Mouse (Mus musculus): ENCODE data around the gene Ccdc151. TPM values are rescaled to one million over a fixed set of nuclear protein-coding genes. Genes with fewer than 3 reads are reported as not detected.

The Ccdc151 gene
- polyA plus RNA-seq, 1 experiment from 2014 or later: 0.53 TPM

GRCm38 (mm10) chr9:21943638-21944037 is 58.8 kb downstream of the Ccdc151 start:
- H3K9me3 ChIP-seq (replicated peaks; ENCODE audit: control insufficient read depth, low read length): no peaks in the 10 kb centered on the region
- ATAC-seq (ENCODE audit: insufficient read depth, low FRiP score): no peak
- no peak overlapping the region for H3K4me2 ChIP-seq (ENCODE audit: low read depth, low read length)
- H3K27me3 ChIP-seq (ENCODE audit: control insufficient read depth, insufficient read depth, low read length): no peaks in the 10 kb centered on the region; the same call in 1 of the 2 replicates
- no peak overlapping the region for H3K27ac ChIP-seq (ENCODE audit: low read length)
- no peaks in the 10 kb centered on the region for H3K36me3 ChIP-seq (ENCODE audit: control insufficient read depth, insufficient read depth, low read length)
- 42% methylated on average over 12 of the region's 12 CpGs for WGBS
- H3K4me3 ChIP-seq (replicated peaks; ENCODE audit: low read length): no peak overlapping the region
- no peak overlapping the region for H3K9ac ChIP-seq (ENCODE audit: low read length)
- 0 out of 2 replicates have a peak, but pooled peaks cover 10% of the 10 kb centered on the region for H3K4me1 ChIP-seq (ENCODE audit: control insufficient read depth, insufficient read depth, low read length)

GRCm38 (mm10) chr9:21943046-21943445 is 59.4 kb downstream of the Ccdc151 start:
- Histone ChIP-seq H3K27ac (ENCODE audit: low read length) (no peak overlapping the region), H3K4me3 (replicated peaks; ENCODE audit: low read length) (no peak overlapping the region), H3K4me2 (ENCODE audit: low read depth, low read length) (no peak overlapping the region), H3K27me3 (ENCODE audit: control insufficient read depth, insufficient read depth, low read length) (no peaks in the 10 kb centered on the region; the same call in 1 of the 2 replicates), H3K9ac (ENCODE audit: low read length) (no peak overlapping the region), H3K36me3 (ENCODE audit: control insufficient read depth, insufficient read depth, low read length) (no peaks in the 10 kb centered on the region), H3K4me1 (ENCODE audit: control insufficient read depth, insufficient read depth, low read length) (0 out of 2 replicates have a peak, but pooled peaks cover 13% of the 10 kb centered on the region), H3K9me3 (replicated peaks; ENCODE audit: control insufficient read depth, low read length) (no peaks in the 10 kb centered on the region)
- 67% methylated on average over 12 of the region's 12 CpGs for WGBS
- no peak for ATAC-seq (ENCODE audit: insufficient read depth, low FRiP score)

Other genes starting within 250 kb of the Ccdc151 start
- gene Spc24, start 242.3 kb downstream of the Ccdc151 start, polyA plus RNA-seq (2015; fragmentation: Nextera tagmentation; extraction: Ambion mirVana): 83.7 and 87.5 TPM in 2 replicates
- 11.2 and 11.6 TPM in 2 replicates for gene Kank2, start 203.9 kb downstream of the Ccdc151 start, polyA plus RNA-seq (2015; fragmentation: Nextera tagmentation; extraction: Ambion mirVana)
- 6.4 TPM in 2 replicates for gene Angptl8, start 167.1 kb downstream of the Ccdc151 start, polyA plus RNA-seq (2015; fragmentation: Nextera tagmentation; extraction: Ambion mirVana)
- 39.4 and 41.6 TPM in 2 replicates for gene Dock6, start 150.0 kb downstream of the Ccdc151 start, polyA plus RNA-seq (2015; fragmentation: Nextera tagmentation; extraction: Ambion mirVana)
- gene Rab3d, start 84.4 kb downstream of the Ccdc151 start, polyA plus RNA-seq (2015; fragmentation: Nextera tagmentation; extraction: Ambion mirVana): 106 and 130 TPM in 2 replicates
- gene Ccdc159, start 75.2 kb downstream of the Ccdc151 start, polyA plus RNA-seq (2015; fragmentation: Nextera tagmentation; extraction: Ambion mirVana): 3.4 and 4.6 TPM in 2 replicates
- 74.5 and 81.2 TPM in 2 replicates for gene Tmem205, start 75.1 kb downstream of the Ccdc151 start, polyA plus RNA-seq (2015; fragmentation: Nextera tagmentation; extraction: Ambion mirVana)
- gene Plppr2, start 65.6 kb downstream of the Ccdc151 start, polyA plus RNA-seq (2015; fragmentation: Nextera tagmentation; extraction: Ambion mirVana): 6.9 and 7.1 TPM in 2 replicates
- gene Swsap1, start 46.9 kb downstream of the Ccdc151 start, polyA plus RNA-seq (2015; fragmentation: Nextera tagmentation; extraction: Ambion mirVana): 5.6 and 6.0 TPM in 2 replicates
- 10.4 and 11.8 TPM in 2 replicates for gene Epor, start 39.1 kb downstream of the Ccdc151 start, polyA plus RNA-seq (2015; fragmentation: Nextera tagmentation; extraction: Ambion mirVana)
- gene Rgl3, start 13.2 kb downstream of the Ccdc151 start, polyA plus RNA-seq (2015; fragmentation: Nextera tagmentation; extraction: Ambion mirVana): 6.1 and 6.2 TPM in 2 replicates
- 102 TPM in 2 replicates for gene Prkcsh, start 172 bp upstream of the Ccdc151 start, polyA plus RNA-seq (2015; fragmentation: Nextera tagmentation; extraction: Ambion mirVana)
- 1.9 and 2.1 TPM in 2 replicates for gene Elavl3, start 49.4 kb upstream of the Ccdc151 start, polyA plus RNA-seq (2015; fragmentation: Nextera tagmentation; extraction: Ambion mirVana)
- gene Gm49318, start 68.6 kb upstream of the Ccdc151 start, polyA plus RNA-seq (2015; fragmentation: Nextera tagmentation; extraction: Ambion mirVana): not detected in 2 replicates
- 11.2 and 11.7 TPM in 2 replicates for gene Zfp653, start 68.7 kb upstream of the Ccdc151 start, polyA plus RNA-seq (2015; fragmentation: Nextera tagmentation; extraction: Ambion mirVana)
- 43.5 and 43.9 TPM in 2 replicates for gene Ecsit, start 82.8 kb upstream of the Ccdc151 start, polyA plus RNA-seq (2015; fragmentation: Nextera tagmentation; extraction: Ambion mirVana)
- gene Cnn1, start 96.6 kb upstream of the Ccdc151 start, polyA plus RNA-seq (2015; fragmentation: Nextera tagmentation; extraction: Ambion mirVana): 505 and 582 TPM in 2 replicates
- 152 and 158 TPM in 2 replicates for gene Elof1, start 114.5 kb upstream of the Ccdc151 start, polyA plus RNA-seq (2015; fragmentation: Nextera tagmentation; extraction: Ambion mirVana)
- gene Acp5, start 133.1 kb upstream of the Ccdc151 start, polyA plus RNA-seq (2015; fragmentation: Nextera tagmentation; extraction: Ambion mirVana): 42.2 and 45.3 TPM in 2 replicates
- gene Pigyl, start 154.2 kb upstream of the Ccdc151 start, polyA plus RNA-seq (2015; fragmentation: Nextera tagmentation; extraction: Ambion mirVana): 90.4 and 93.4 TPM in 2 replicates
- 1.0 and 1.9 TPM in 2 replicates for gene Zfp872, start 185.5 kb upstream of the Ccdc151 start, polyA plus RNA-seq (2015; fragmentation: Nextera tagmentation; extraction: Ambion mirVana)
- gene Zfp809, start 223.1 kb upstream of the Ccdc151 start, polyA plus RNA-seq (2015; fragmentation: Nextera tagmentation; extraction: Ambion mirVana): 27.5 and 29.7 TPM in 2 replicates

All from stomach, embryonic 16.5 days (tissue).